1 mouse cellular context compared by ENCODE assay signal in the genomic region with DNA sequence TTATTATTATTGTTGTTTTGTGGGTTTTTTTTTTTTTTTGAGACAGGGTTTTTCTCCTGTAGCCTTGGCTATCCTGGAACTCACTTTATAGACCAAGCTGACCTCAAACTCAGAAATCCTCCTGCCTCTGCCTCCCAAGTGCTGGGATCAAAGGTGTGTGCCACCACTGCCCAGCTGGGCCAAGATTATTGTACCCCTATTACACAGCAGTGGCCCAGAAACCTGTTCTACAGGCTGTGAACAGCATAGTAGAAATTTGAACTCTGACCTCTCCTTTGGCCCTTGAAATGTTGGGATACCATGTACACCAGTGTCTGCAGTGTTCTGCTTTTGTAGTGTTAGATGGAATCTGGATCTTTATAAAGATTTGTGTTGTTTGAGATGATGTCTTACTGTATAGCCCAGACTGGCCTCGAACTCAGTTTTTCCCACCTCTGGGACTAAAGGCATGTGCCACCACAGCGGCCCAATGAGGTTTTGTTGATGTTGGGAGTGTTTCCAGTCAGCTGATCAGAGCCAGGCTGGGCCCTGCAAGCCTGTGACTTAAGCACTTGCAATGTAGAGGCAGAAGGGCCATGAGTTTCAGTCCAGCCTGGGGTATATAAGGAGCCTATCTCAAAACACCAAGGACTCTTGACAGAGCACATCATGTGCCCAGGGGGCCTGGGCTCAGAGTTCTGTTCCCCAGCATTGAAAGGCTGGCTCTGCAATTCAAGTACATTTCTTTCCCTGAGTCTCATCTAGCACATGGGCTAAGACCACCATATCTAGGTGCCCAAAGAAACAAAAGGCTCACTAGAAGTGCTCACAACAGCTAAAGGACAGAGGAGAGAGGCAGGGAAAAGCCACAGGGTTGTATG.
TF ChIP-seq lines count a peak whose summit lies in the region.

No protein-coding gene starts in this region.

TF ChIP-seq in CH12.LX, 34 proteins besides CTCF, POLR2A, EP300 and RAD21:
- no peak for TF ChIP-seq HCFC1 (IDR thresholded peaks at IDR 0.05; ENCODE audit: low read depth, low read length)
- no peak for TF ChIP-seq ELF1 (IDR thresholded peaks at IDR 0.05; ENCODE audit: low read depth, low read length)
- TF ChIP-seq ZC3H11A (IDR thresholded peaks at IDR 0.05; ENCODE audit: low read depth, low read length) = no peak
- peak; percentile 44; the same call in 1 of the 2 replicates for TF ChIP-seq MAX (IDR thresholded peaks at IDR 0.05; ENCODE audit: low read length)
- no peak for TF ChIP-seq IRF4 (IDR thresholded peaks at IDR 0.05; ENCODE audit: low read depth, low read length)
- no peak for TF ChIP-seq SIN3A (IDR thresholded peaks at IDR 0.05; ENCODE audit: low read length)
- TF ChIP-seq CHD2 (IDR thresholded peaks at IDR 0.05; ENCODE audit: low read length) = no peak
- TF ChIP-seq POLR2AphosphoS2 (IDR thresholded peaks at IDR 0.05; ENCODE audit: low read depth, low read length) = no peak; the same call in 1 of the 2 replicates
- 0 out of 2 replicates have a peak, but pooled peaks have one; percentile 8 for TF ChIP-seq BHLHE40 (IDR thresholded peaks at IDR 0.05; ENCODE audit: low read depth, low read length)
- no peak for TF ChIP-seq JUND (conservative IDR thresholded peaks at IDR 0.05; ENCODE audit: low read depth, low read length)
- no peak for TF ChIP-seq JUN (IDR thresholded peaks at IDR 0.05; ENCODE audit: insufficient read depth, low read depth, low read length)
- no peak for TF ChIP-seq ZKSCAN1 (IDR thresholded peaks at IDR 0.05; ENCODE audit: borderline replicate concordance, low read depth, low read length)
